Mouse (Mus musculus) v-Abl transformed pro-B cells (cell line): ENCODE results near the gene Elmo2.

Experiments
- in situ Hi-C, 2 experiments: fragments of 400-800 bp; cut with MboI; formaldehyde crosslinking; loops; one replicate each; pipeline ENCODE4 v1.15.1; 2025; ENCODE audit not compliant: unreplicated experiment in 2 of 2

Gene Elmo2

GRCm38 (mm10) chr2:165238416-165239145, 87.7 kb downstream of the Elmo2 start:
- in situ Hi-C loops: no loop called here
